Mouse (Mus musculus) C2C12 (cell line): ENCODE results near the gene Tarbp1. TPM values are rescaled to one million over a fixed set of nuclear protein-coding genes. Genes with fewer than 3 reads are reported as not detected.

Experiments
- H3K27me3 ChIP-seq: one replicate; pipeline ENCODE4 v1.6.1; 2011; ENCODE audit not compliant: control insufficient read depth, insufficient read depth, insufficient read length
- H3K36me3 ChIP-seq: one replicate; pipeline ENCODE4 v1.6.1; 2011; ENCODE audit not compliant: control insufficient read depth, insufficient read depth
- H3K4me3 ChIP-seq: one replicate; pipeline ENCODE4 v1.5.1; 2011; ENCODE audit warnings: mild to moderate bottlenecking, control low read depth; ENCODE audit not compliant: poor library complexity, insufficient read depth, severe bottlenecking
- H3K79me2 ChIP-seq: one replicate; pipeline ENCODE4 v1.6.1; 2011; ENCODE audit not compliant: control insufficient read depth, insufficient read depth
- H3K79me3 ChIP-seq: one replicate; pipeline ENCODE4 v1.6.1; 2011; ENCODE audit warnings: low read depth, control low read depth
- H3ac ChIP-seq: one replicate; pipeline ENCODE3; 2011; ENCODE audit warnings: low read depth; ENCODE audit not compliant: control insufficient read depth, insufficient read length
- CEBPB ChIP-seq: IDR thresholded peaks from one replicate; pipeline ENCODE4 v1.6.1; 2011; ENCODE audit warnings: low read depth, mild to moderate bottlenecking, control low read depth, moderate library complexity
- CTCF ChIP-seq: IDR thresholded peaks from one replicate; pipeline ENCODE4 v1.5.1; 2011; ENCODE audit not compliant: control insufficient read depth, insufficient read depth, insufficient read length
- FOSL1 ChIP-seq: IDR thresholded peaks from one replicate; pipeline ENCODE4 v1.8.0; 2011; ENCODE audit warnings: mild to moderate bottlenecking, low read length; ENCODE audit not compliant: poor library complexity, insufficient read depth, severe bottlenecking
- MAX ChIP-seq: IDR thresholded peaks from one replicate; pipeline ENCODE4 v1.6.1; 2011; ENCODE audit warnings: mild to moderate bottlenecking, control low read depth
- MYOD1 ChIP-seq: IDR thresholded peaks from one replicate; pipeline ENCODE4 v1.6.1; 2011; ENCODE audit warnings: low read depth; ENCODE audit not compliant: control insufficient read depth, insufficient read length
- MYOG ChIP-seq: IDR thresholded peaks from one replicate; pipeline ENCODE4 v1.6.1; 2011; ENCODE audit not compliant: control insufficient read depth, insufficient read length; ENCODE audit errors: extremely low read depth
- USF1 ChIP-seq: IDR thresholded peaks from one replicate; pipeline ENCODE4 v1.6.1; 2011; ENCODE audit warnings: low read depth, mild to moderate bottlenecking, control low read depth, moderate library complexity
- polyA plus RNA-seq: library from polyadenylated mRNA; unstranded; fragments of >200 nt; fragmentation: generic; extraction: Trizol; gene quantifications from one replicate; pipeline ENCODE4 v1.2.1, GENCODE M21; 2012; ENCODE audit warnings: missing spikeins

Gene Tarbp1
- polyA plus RNA-seq, 1 experiment = 3.9 TPM

DNA sequence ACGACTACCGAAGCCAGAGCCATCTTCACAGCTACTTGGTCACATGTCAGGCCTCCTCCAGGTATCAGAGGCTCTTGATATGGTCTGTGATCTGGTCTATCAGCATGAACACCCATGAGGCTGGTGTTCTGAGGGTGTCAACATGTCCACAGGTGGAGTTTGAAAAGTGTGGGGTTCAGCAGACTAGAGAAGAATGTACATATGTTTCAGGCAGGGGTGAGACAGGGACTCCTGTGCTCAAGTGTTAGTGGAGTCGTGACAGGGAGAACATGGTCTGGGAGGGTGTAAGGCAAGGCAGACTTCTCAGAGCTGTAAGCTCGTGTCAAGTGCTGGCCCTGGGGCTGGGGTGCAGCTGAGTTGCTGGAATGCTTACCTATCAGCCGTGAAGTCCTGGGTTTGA is 22.1 kb upstream of the Tarbp1 start:
- no peaks in the 10 kb centered on the region for H3K79me3 ChIP-seq
- H3K4me3 ChIP-seq = no peak overlapping the region
- no peaks in the 10 kb centered on the region for H3K79me2 ChIP-seq
- TF ChIP-seq MAX (no peak), USF1 (no peak), MYOD1 (no peak), CTCF (no peak), CEBPB (no peak), MYOG (no peak), FOSL1 (no peak)
- H3K27me3 ChIP-seq = no peaks in the 10 kb centered on the region
- no peaks in the 10 kb centered on the region for H3K36me3 ChIP-seq
- H3ac ChIP-seq = no peak overlapping the region

DNA sequence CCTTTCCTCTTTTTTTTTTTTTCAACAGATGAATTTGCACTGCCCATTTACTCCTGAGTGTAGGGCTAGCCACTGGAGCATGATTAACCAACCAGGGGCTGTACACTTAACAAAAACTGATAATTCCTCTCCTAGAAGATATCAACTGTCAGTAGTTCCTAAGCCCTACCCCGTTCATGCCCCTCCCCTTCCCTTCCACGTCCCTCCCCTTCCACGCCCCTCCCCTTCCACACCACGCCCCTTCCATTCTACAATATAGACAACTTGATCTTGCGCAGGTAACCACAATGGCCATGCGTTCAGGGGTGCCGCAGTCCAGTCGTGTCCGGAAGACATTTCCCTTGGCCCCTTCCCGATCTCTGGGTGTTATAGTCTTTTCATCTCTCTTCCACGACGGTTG is 20.6 kb upstream of the Tarbp1 start:
- H3K79me3 ChIP-seq = no peaks in the 10 kb centered on the region
- TF ChIP-seq MAX (no peak), MYOD1 (no peak), CEBPB (no peak), FOSL1 (no peak), CTCF (no peak), MYOG (no peak)
- no peaks in the 10 kb centered on the region for H3K36me3 ChIP-seq
- H3ac ChIP-seq = no peak overlapping the region
- H3K27me3 ChIP-seq = no peaks in the 10 kb centered on the region
- no peak overlapping the region for H3K4me3 ChIP-seq
- H3K79me2 ChIP-seq = no peaks in the 10 kb centered on the region

DNA sequence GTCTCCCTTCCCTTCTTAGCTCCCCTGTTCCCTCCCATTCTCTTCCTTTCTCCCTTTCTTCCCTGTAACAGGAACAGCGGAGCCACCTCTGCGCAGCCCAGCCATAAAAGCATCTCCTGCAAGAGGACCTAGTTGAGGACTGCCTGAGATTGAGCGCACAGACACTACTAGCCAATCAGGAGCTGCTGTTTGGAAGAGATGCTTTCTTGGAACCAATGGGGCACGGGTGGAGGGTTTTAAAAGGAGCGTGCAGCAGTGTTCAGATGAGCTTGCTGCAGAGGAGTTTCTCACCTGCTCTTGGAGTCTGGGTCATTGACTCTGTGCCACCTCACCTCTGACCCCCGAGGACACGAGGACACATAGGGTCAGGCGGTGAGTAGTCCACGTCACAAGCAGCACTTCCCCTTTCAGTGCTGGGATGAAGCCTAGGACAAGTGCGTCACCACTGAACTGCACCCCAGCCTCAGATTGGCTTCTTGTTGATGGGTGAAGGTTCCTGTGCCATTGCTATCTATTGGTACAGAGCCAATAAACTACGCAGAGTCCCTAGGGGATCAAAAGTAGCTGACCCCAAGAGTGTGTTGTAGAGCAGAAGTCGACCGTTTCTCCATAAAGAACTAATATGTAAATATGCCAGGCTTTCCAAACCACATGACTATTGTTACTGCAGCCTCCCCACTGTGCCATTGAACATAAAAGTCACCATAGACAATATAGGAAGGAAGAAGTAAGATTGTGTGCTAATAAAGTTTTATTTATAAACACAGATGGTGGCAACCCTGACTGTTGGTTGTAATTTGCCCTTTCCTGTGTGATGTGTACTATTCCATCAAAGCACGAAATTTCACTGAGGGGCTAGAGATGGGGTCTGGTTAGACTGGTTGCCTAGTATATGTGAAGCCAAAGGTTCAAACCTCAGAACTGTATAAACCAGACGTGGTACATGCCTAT is 19.6 kb upstream of the Tarbp1 start:
- H3K36me3 ChIP-seq = no peaks in the 10 kb centered on the region
- no peaks in the 10 kb centered on the region for H3K27me3 ChIP-seq
- H3K4me3 ChIP-seq = no peak overlapping the region
- H3ac ChIP-seq = no peak overlapping the region
- no peaks in the 10 kb centered on the region for H3K79me2 ChIP-seq
- TF ChIP-seq MYOG (no peak), CEBPB (no peak), CTCF (no peak), MAX (no peak), USF1 (no peak), FOSL1 (no peak), MYOD1 (no peak)
- no peaks in the 10 kb centered on the region for H3K79me3 ChIP-seq

DNA sequence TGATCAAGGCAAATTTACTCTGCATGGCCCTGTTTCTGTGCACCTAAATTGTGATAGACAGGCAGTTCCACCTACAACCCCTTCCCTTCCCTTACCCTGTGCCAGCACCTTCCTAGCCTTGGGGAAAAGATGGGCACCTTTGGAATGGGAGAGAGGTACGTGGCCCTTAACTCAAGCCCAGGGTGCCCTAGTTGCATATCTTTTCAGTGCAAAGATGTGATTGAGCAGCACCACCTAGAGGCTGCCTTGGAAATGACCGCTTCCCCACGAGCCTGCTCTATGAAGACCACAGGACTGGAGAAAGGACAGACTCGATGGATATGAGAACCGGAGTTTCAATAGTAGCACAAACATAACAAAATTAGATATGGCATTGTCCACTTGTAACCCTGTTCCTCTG is 8.1 kb upstream of the Tarbp1 start:
- TF ChIP-seq USF1 (no peak), MYOD1 (no peak), CTCF (peak; percentile 64)
- Histone ChIP-seq H3K27me3 (no peaks in the 10 kb centered on the region), H3K36me3 (no peaks in the 10 kb centered on the region), H3K4me3 (no peak overlapping the region), H3ac (no peak overlapping the region), H3K79me2 (no peaks in the 10 kb centered on the region), H3K79me3 (no peaks in the 10 kb centered on the region)

DNA sequence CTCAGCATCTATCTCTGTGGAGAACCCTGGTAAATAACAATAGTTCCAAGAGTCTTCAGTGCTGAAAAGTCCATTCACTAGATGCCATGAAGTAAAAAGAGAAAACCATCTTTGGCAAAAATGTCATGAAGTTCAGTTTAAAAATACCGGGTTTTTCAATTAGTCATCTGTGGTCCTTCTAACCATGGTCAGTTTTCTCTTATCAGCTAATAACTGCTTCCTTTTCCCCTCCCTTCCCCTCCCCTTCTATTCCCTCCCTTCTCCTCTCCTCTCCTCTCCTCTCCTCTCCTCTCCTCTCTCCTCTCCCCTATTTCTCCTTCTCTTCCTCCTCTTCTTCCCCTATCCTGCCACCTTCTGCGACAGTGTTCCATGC is 7.5 kb upstream of the Tarbp1 start:
- Histone ChIP-seq H3K79me3 (no peaks in the 10 kb centered on the region), H3K27me3 (no peaks in the 10 kb centered on the region), H3ac (no peak overlapping the region), H3K4me3 (no peak overlapping the region), H3K79me2 (no peaks in the 10 kb centered on the region), H3K36me3 (no peaks in the 10 kb centered on the region)
- TF ChIP-seq MYOG = no peak
- no peak for TF ChIP-seq CTCF
- TF ChIP-seq CEBPB = no peak
- TF ChIP-seq MYOD1 = no peak
- TF ChIP-seq USF1 = no peak
- TF ChIP-seq FOSL1 = no peak
- no peak for TF ChIP-seq MAX
